Mouse (Mus musculus): ENCODE data around the gene Olfr1426. TPM values are rescaled to one million over a fixed set of nuclear protein-coding genes. Genes with fewer than 3 reads are reported as not detected.

The Olfr1426 gene
- polyA plus RNA-seq (2015; fragmentation: Nextera tagmentation; extraction: Ambion mirVana) = not detected in 2 replicates

DNA sequence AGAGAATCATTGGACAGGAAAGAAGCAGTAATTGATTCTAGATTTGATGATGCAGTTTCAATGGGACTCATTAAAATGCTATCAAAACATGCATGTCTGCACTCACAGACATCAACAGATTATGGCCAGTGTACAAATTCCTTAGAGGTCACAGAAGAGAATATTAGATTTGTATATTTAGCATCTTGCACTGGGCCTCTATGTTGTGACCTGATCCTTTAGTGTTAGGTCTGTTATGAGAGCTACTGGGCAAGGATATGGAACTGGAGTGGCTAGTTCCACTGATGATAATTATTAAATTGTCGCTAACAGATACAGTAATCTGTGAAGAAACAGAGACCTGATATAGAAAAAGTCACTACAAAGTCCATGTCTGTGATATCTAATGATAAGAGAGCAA, at the start of gene Olfr1426:
Gene Olfr1426 (minus strand): TSS at position 101 of the 400 bp plus-strand sequence.

DNA sequence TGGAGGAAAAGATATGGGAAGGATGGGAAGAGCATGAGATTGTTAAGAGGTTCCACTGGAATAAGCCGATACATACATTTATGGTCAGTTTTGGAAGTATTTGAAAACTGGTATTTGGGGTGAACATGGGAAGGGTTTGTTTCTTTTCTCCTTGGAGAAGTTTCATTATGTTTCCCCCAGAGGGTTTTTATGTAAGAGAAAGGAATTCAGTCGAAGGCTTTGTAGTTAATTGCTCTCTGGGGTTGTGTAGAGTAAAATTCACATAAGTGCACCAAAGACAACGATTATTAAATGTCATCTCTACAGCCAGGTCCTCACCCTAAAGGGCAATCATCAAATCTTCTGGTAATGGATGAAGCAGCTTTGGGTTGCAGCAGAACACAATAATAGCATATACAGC, 31.3 kb upstream of the Olfr1426 start, which contains the start of gene Olfr76:
Gene Olfr76 (minus strand): TSS at position 101 of the 400 bp plus-strand sequence.

DNA sequence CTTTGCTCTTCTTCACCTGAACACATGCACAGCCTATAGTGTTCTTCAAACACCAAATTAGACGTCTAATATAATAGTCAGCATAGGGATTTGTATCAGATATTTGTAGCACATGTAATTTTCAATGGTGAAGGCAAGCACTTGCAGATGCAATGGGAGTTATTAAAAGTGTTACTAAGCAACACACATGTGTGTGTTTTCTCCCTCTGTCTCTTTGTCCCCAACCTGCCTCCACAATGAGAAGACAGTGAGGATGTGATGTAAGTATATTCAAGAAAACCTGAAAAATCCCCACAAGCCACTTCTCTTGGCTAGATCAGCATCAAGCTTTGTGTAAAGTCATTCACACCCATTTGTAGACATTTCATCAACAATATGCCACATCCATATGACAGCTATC, 24.0 kb upstream of the Olfr1426 start, which contains the start of gene Olfr1428:
Gene Olfr1428 (minus strand): TSS at position 101 of the 400 bp plus-strand sequence.

DNA sequence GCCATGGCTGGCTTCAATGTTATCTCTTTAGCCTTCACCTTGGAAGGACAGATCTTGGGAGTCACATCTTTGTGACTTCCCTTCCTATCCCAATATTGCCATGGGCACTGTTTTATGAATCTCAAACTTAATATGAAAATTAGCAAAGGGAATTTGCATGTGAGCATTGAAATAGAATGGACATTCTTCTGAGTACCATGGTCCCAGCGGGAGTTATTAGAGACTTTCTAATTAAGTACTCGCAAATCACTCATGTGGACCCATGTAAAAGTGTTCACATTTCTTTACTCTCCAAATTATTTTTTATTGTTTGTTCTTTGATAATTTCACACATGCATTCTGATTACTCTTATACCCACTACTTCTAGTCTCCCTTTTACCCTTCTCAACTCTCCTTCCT, 11.4 kb upstream of the Olfr1426 start, which contains the start of gene Olfr1427:
Gene Olfr1427 (minus strand): TSS at position 101 of the 400 bp plus-strand sequence.

GRCm38 (mm10) chr19:12077631-12078030, 14.2 kb downstream of the Olfr1426 start, which contains the start of gene Olfr1425:
Olfr1425 (minus strand) TSS chr19:12077731.

GRCm38 (mm10) chr19:12062582-12062981, 29.2 kb downstream of the Olfr1426 start, which contains the start of gene Olfr1424:
Olfr1424 (minus strand) TSS chr19:12062682.

GRCm38 (mm10) chr19:12041217-12041616, 50.6 kb downstream of the Olfr1426 start, which contains the start of gene Olfr1423:
Olfr1423 (minus strand) TSS chr19:12041317.

Other genes with a start within 250 kb of the Olfr1426 start
- not detected in 2 replicates for gene Olfr1418, start 230.9 kb downstream of the Olfr1426 start, polyA plus RNA-seq (2015; fragmentation: Nextera tagmentation; extraction: Ambion mirVana)
- gene Olfr1419, start 216.9 kb downstream of the Olfr1426 start, polyA plus RNA-seq (2015; fragmentation: Nextera tagmentation; extraction: Ambion mirVana) = not detected in 2 replicates
- gene Olfr1420, start 205.4 kb downstream of the Olfr1426 start, polyA plus RNA-seq (2015; fragmentation: Nextera tagmentation; extraction: Ambion mirVana) = 0.15 TPM in 1 of 2 replicates, not detected in the other
- gene Patl1, start 179.6 kb downstream of the Olfr1426 start, polyA plus RNA-seq (2015; fragmentation: Nextera tagmentation; extraction: Ambion mirVana) = 7.5 and 9.0 TPM in 2 replicates
- gene Osbp, start 126.1 kb downstream of the Olfr1426 start, polyA plus RNA-seq (2015; fragmentation: Nextera tagmentation; extraction: Ambion mirVana) = 2.5 and 3.8 TPM in 2 replicates
- gene Olfr1423, start 50.7 kb downstream of the Olfr1426 start, polyA plus RNA-seq (2015; fragmentation: Nextera tagmentation; extraction: Ambion mirVana) = 0.02 TPM in 1 of 2 replicates, not detected in the other
- not detected in 2 replicates for gene Olfr1424, start 29.3 kb downstream of the Olfr1426 start, polyA plus RNA-seq (2015; fragmentation: Nextera tagmentation; extraction: Ambion mirVana)
- not detected in 2 replicates for gene Olfr1425, start 14.3 kb downstream of the Olfr1426 start, polyA plus RNA-seq (2015; fragmentation: Nextera tagmentation; extraction: Ambion mirVana)
- not detected in 2 replicates for gene Olfr1427, start 11.3 kb upstream of the Olfr1426 start, polyA plus RNA-seq (2015; fragmentation: Nextera tagmentation; extraction: Ambion mirVana)
- gene Olfr1428, start 23.9 kb upstream of the Olfr1426 start, polyA plus RNA-seq (2015; fragmentation: Nextera tagmentation; extraction: Ambion mirVana) = not detected in 2 replicates
- not detected in 2 replicates for gene Olfr76, start 31.2 kb upstream of the Olfr1426 start, polyA plus RNA-seq (2015; fragmentation: Nextera tagmentation; extraction: Ambion mirVana)
- gene Olfr1555-ps1, start 78.1 kb upstream of the Olfr1426 start, polyA plus RNA-seq (2015; fragmentation: Nextera tagmentation; extraction: Ambion mirVana) = not detected in 2 replicates
- gene Olfr1431, start 108.6 kb upstream of the Olfr1426 start, polyA plus RNA-seq (2015; fragmentation: Nextera tagmentation; extraction: Ambion mirVana) = not detected in 2 replicates
- gene Olfr1432, start 140.6 kb upstream of the Olfr1426 start, polyA plus RNA-seq (2015; fragmentation: Nextera tagmentation; extraction: Ambion mirVana) = not detected in 2 replicates
- not detected in 2 replicates for gene Olfr262, start 149.6 kb upstream of the Olfr1426 start, polyA plus RNA-seq (2015; fragmentation: Nextera tagmentation; extraction: Ambion mirVana)
- not detected in 2 replicates for gene Olfr235, start 169.0 kb upstream of the Olfr1426 start, polyA plus RNA-seq (2015; fragmentation: Nextera tagmentation; extraction: Ambion mirVana)
- gene Olfr1434, start 187.8 kb upstream of the Olfr1426 start, polyA plus RNA-seq (2015; fragmentation: Nextera tagmentation; extraction: Ambion mirVana) = not detected in 2 replicates
- not detected in 2 replicates for gene Olfr1436, start 207.1 kb upstream of the Olfr1426 start, polyA plus RNA-seq (2015; fragmentation: Nextera tagmentation; extraction: Ambion mirVana)
- gene Olfr1437, start 233.1 kb upstream of the Olfr1426 start, polyA plus RNA-seq (2015; fragmentation: Nextera tagmentation; extraction: Ambion mirVana) = not detected in 2 replicates
- gene Olfr1438-ps1, start 243.9 kb upstream of the Olfr1426 start, polyA plus RNA-seq (2015; fragmentation: Nextera tagmentation; extraction: Ambion mirVana) = not detected in 2 replicates

All from adrenal gland, postnatal 0 days (tissue).